ENCODE assay signal across 9 mouse cellular contexts in the genomic region with DNA sequence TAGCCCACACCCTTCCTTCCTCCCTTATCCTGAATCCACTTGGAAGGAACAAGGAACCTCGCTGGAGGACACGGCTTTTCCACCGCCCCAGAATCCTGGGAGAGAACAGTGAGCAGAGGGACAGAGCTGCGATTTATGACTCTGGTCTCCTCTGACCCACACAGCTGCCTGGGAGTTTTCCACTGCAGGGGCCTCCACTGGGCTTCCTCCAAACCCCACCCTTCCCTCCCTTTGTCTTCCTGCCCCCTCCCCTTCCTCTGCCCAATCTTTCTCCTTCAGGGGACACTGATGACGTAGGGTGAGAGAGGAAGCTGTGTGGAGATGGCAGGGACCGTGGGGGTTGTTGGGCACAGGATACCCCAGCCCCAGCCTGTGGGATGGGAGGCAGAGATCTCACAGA. TPM values are rescaled to one million over a fixed set of nuclear protein-coding genes. Genes with fewer than 3 reads are reported as not detected.
DNase-seq lines count a peak whose midpoint lies in the region; ATAC-seq and TF ChIP-seq lines count a peak whose summit lies in the region.
"Had no signal": no experiment of that assay in that cellular context is flagged by ENCODE, and none has a peak within 500 bp of the region (broad histone marks: within the 10 kb centered on the region; RNA-seq: fewer than 3 reads in every experiment).

Gene Cldn15, plus strand, starts transcription at position 286 of the 400 bp plus-strand sequence.

- peaks cover 24% of the 10 kb centered on the region for H3K36me3 ChIP-seq in kidney, postnatal 0 days (ENCODE audit: insufficient read depth, low read length)
- H3K36me3 ChIP-seq in midbrain, postnatal 0 days (ENCODE audit: insufficient read depth, low read length): peaks cover 26% of the 10 kb centered on the region

- 13% methylated on average over 6 of the region's 6 CpGs for WGBS in kidney, postnatal 0 days
- WGBS in midbrain, postnatal 0 days: 77% methylated on average over 6 of the region's 6 CpGs

- H3K9me3 ChIP-seq in kidney, postnatal 0 days (replicated peaks; ENCODE audit: low read length): no peaks in the 10 kb centered on the region
- no peaks in the 10 kb centered on the region for H3K9me3 ChIP-seq in midbrain, postnatal 0 days (ENCODE audit: low read length)

- peaks cover 35% of the 10 kb centered on the region for H3K4me1 ChIP-seq in kidney, postnatal 0 days (replicated peaks; ENCODE audit: insufficient read depth, low read length)
- H3K4me1 ChIP-seq in midbrain, postnatal 0 days (ENCODE audit: insufficient read depth, low read length): 0 out of 2 replicates have a peak, but pooled peaks cover 4% of the 10 kb centered on the region

- H3K27me3 ChIP-seq in kidney, postnatal 0 days (ENCODE audit: insufficient read depth, low read length): no peaks in the 10 kb centered on the region
- no peaks in the 10 kb centered on the region for H3K27me3 ChIP-seq in midbrain, postnatal 0 days (ENCODE audit: insufficient read depth, low read length)
- H3K27me3 ChIP-seq: CH12.LX had no signal

- peak; percentile 41 for DNase-seq in gastrocnemius, postnatal 14 days
- no peak for DNase-seq in gastrocnemius, postnatal 36 days
- peak; percentile 57 to 78 for DNase-seq in heart, adult 18-20 months
- peak; percentile 96 for DNase-seq in kidney, postnatal 0 days (ENCODE audit: low spot score)
- DNase-seq in lung, postnatal 14 days: peak; percentile 38
- no peak for DNase-seq in midbrain, postnatal 0 days (ENCODE audit: low spot score)
- no peak for DNase-seq in retina, postnatal 1 day
- no peak for DNase-seq in frontal cortex, postnatal 36 days (ENCODE audit: low spot score in 2 of 2)

- intact Hi-C loops in gastrocnemius, postnatal 14 days (cut with DNase I; ENCODE audit: low total_unique reads): no loop called here
- intact Hi-C loops in gastrocnemius, postnatal 36 days (cut with DNase I): no loop called here

- H3K4me3 ChIP-seq in kidney, postnatal 0 days (replicated peaks; ENCODE audit: low read depth, low read length): no peak within 1 kb of the TSS
- H3K4me3 ChIP-seq in midbrain, postnatal 0 days (ENCODE audit: low read depth, low read length): no peak within 1 kb of the TSS

- peak within 1 kb of the TSS; percentile 84 for H3K27ac ChIP-seq in kidney, postnatal 0 days
- H3K27ac ChIP-seq in midbrain, postnatal 0 days (ENCODE audit: low read depth, low read length): no peak within 1 kb of the TSS

- peak; percentile 55 for ATAC-seq in kidney, postnatal 0 days (replicated peaks; ENCODE audit: low FRiP score, low read depth)
- no peak for ATAC-seq in midbrain, postnatal 0 days (ENCODE audit: low FRiP score)

- peak within 1 kb of the TSS; percentile 35; the same call in 1 of the 2 replicates for H3K9ac ChIP-seq in kidney, postnatal 0 days (ENCODE audit: low read depth, low read length)
- no peak within 1 kb of the TSS for H3K9ac ChIP-seq in midbrain, postnatal 0 days (replicated peaks; ENCODE audit: low read length, poor library complexity, severe bottlenecking)

- peak within 1 kb of the TSS; percentile 5 for H3K4me2 ChIP-seq in kidney, postnatal 0 days (ENCODE audit: low read length)
- no peak within 1 kb of the TSS for H3K4me2 ChIP-seq in midbrain, postnatal 0 days (ENCODE audit: low read depth, low read length, poor library complexity, severe bottlenecking)

- TF ChIP-seq CTCF in kidney, postnatal 0 days (IDR thresholded peaks at IDR 0.05; ENCODE audit: low read depth): no peak
- TF ChIP-seq CTCF in midbrain, postnatal 0 days (IDR thresholded peaks at IDR 0.05): no peak

RNA-seq across cellular contexts. Expression of gene Cldn15, which starts in this region (rescaled TPM):
- 1 to 10 TPM; 2.0 to 2.1 TPM for total RNA-seq in gastrocnemius, postnatal 14 days (2021)
- total RNA-seq in gastrocnemius, postnatal 36 days (2021): 1 to 10 TPM; 1.7 to 1.8 TPM
- total RNA-seq in heart, adult 18-20 months (2021): 1 to 10 TPM; 5.1 to 8.4 TPM
- polyA plus RNA-seq in kidney, postnatal 0 days (2015; fragmentation: Nextera tagmentation; extraction: Ambion mirVana): 11.9 and 12.6 TPM in 2 replicates
- total RNA-seq in midbrain, postnatal 0 days (2014; rRNA removed): 0.38 and 0.52 TPM in 2 replicates
- polyA plus RNA-seq in midbrain, postnatal 0 days (2015; fragmentation: Nextera tagmentation; extraction: Ambion mirVana): 0.07 and 0.32 TPM in 2 replicates

Comparison
In these comparisons a context has a peak if more than half of its experiments do, and no peak if none do; other contexts are left out.
1. DNase-seq: peak in gastrocnemius, postnatal 14 days (single experiment), heart, adult 18-20 months (2 of 2), kidney, postnatal 0 days (single experiment) and lung, postnatal 14 days (single experiment); none in gastrocnemius, postnatal 36 days (0 of 2), midbrain, postnatal 0 days (single experiment), retina, postnatal 1 day (single experiment) and frontal cortex, postnatal 36 days (0 of 2).